Mouse (Mus musculus) cerebellum, postnatal 4 days (tissue): ENCODE measurements at regions not wholly inside any gene's neighbourhood (a gene's known extent, or its start where the extent isn't known, plus 50 kb on each side); places are given as distances from the start of the nearest gene placed in this dataset.

Experiments
- DNase-seq, 2 experiments: peaks; one replicate each; pipeline ENCODE4 v3.0.0; 2022; ENCODE audit warnings: low spot score in 2 of 2, mixed read lengths in 1 of 2

DNA sequence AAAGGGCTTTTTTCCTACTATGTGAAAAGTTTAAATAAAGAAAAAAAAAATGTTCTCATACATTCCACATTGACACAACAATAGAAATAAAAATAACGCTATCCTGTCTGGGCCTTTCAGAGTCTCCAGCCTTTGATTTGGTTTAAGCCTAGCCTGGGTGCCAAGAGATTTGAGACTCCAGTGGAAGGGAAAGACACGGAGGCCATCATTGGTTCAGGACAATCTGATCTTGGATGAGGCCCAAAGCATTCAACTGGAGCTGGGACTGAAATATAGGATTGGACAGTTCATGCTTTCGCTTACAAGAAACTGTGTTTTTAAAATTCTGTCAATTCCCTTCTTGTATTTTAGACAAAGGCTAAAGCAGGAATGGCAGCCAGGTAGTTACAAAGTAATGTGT, 294.7 kb upstream of the Cited2 start:
- DNase-seq: peak in 1 of 2 experiments; percentile 9

DNA sequence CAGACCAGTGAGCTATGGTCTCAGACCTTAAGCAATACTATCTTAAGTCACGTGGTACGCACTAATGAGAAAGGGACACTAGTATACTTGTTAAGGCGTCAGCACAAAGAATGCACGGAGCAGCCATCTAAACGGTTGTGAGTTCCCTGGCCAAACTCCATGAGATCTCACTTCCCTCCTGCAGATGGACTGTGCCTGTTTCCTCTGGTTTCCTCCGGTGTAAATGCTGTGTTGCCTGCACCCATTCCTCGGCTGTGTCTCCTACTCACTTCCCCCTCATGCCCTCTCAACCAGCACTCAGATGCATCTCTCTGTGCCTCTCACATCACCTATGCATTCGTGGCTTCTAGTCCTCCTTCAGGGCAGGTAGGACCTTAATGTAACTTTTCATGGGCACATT, 291.9 kb upstream of the Cited2 start:
- DNase-seq: no peak

DNA sequence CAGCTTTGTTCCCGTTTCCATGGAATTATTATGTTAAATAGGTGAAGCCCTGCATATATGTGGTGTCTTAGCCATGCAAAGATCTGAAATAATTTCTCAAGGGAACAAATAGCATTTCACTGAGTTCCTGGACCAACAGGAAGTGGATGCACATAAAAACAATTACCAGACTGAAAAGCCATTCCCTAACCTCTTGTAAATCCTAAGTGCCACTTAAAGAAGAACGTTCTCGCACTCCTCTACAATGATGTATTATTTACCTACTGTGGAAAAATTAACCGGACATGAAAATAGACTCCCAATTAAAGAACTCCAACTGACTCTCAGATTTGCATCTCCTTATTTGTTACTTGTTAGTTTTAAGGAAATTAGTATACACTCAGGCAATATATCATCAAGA, 288.9 kb upstream of the Cited2 start:
- no peak for DNase-seq

DNA sequence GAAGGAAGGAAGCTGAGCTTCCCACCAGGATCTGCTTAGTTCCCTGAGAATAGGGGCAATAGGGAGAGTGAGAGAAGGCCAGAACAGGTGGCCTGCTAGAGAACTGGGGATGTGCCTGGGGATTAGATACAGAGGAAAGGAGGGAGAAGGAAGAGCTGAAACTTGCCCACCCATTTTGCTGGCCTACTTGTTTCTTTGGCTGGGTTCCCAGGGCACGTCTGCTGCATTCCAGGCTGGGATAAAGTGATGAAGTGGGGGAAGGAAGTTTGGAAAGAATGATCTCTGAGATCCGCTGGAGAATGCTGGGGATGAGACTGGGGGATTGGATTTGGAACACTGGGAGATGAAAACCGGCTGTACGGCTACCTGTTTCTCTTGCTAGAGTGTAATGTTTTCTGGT, 272.8 kb upstream of the Cited2 start:
- DNase-seq: no peak

DNA sequence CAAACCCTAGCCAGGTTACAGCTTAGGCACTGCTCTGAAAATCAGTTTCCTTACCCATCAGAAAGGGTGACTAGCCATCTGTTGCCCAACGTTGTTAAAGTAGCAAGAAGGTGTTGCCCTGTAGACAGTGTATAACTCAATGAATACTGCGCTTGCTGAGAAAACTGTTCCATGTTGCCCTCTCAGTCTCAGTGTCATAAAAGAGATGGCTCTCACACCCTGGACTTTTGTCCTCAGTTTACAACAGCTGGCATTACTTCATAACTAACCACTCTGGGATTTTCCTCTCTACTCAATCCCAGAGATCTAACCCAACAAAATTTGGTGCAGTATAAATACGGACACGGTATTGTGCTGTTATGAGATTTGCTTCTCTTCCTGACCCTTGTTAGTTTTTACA, 252.1 kb upstream of the Cited2 start:
- DNase-seq: no peak

DNA sequence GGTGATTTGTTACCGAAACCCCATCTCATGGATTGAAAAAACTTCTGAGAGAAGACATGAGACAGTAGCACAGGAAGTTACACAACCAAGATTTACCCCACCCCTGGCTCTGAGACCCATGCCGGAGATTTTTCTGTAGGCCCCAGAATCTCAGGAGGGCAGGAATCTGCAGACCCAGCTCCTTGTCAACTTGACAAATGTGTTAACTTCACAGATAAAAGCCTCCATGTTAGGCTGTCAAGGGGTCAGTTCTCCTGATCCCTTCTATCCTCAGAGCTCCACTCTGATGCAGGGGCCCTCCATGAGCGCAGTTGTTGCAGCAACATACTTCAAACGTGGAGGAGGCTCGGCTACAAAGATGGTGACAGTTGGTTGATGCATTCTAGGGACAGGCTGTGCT, 250.5 kb upstream of the Cited2 start:
- no peak for DNase-seq

DNA sequence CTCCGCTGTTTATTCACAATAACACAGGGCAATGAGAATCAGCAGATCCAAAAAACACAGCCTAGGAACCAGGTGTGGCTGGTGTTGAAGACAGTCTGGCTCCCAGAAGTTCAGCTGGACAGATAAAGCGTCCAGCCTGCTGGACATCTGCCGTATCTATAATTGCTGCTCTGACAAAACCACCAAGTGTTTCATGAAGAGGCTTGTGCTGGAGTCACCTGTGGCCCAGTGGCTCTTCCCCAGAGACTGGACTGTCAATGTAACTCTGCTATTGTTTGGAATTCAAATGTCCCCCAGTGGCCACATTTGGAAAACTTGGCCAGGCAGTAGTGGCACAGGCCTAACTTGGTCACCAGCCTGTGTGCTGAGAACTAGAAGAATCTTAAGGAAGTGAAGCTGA, 247.0 kb upstream of the Cited2 start:
- DNase-seq: no peak

DNA sequence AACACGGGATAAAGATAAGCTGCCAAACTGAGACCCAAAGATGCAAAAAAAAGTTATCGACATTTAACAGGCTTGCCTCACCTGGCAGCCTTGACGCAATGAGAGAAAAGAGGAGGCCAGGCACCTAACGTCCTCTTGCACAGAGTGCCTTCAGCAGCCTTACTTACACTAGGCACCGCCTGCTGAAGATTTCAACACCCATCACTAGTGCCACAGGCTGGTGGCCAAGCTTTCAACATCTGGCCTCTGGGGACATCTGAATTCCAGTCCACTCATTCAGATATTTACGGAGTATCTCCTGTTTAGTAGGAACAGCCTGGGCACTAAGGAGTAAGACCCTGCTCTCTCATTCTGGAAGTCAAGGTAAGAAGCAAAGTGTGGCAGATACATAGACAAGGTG, 246.3 kb upstream of the Cited2 start:
- DNase-seq: no peak

DNA sequence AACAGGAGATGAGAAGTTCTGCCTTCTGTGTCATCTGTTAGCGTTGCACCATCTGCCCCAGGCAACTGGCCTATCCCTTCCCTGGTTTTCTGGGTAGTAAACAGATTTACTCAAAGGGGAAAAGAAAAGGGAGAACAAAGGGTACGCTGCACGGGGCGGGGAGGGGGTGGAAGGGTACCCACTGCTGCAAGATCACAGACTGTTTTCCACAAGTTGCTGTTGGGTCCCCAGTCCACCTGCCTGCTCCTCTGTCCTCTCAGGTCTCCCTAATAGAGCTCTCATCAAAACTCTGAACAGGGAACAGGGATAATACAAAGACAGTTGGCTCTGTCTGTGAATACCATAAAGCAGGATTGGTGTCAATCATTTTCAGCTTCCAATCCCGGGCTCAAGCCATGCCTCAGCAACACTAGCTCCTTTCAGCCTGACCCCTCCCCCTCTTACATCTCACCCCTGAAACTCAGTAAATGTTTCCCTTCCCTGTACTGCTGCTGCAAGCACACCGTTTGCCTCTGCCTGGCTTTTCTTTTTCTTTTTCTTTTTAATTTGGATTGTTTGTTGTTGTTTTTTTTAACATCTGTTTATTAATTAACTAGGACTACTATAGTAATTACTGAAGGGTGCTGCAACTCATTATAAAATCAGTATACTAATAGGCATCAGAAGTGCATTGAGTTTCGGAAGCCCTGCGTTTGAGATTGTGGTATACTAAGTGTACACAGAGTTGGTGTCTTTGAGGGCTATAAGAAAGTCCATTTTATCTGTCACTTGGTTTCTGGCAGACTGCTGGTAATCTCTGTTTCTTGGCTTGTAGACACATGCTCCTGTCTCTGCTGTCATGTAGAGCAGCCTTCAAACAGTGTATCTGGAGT, 244.0 kb upstream of the Cited2 start:
- DNase-seq: peak in 1 of 2 experiments; percentile 7

DNA sequence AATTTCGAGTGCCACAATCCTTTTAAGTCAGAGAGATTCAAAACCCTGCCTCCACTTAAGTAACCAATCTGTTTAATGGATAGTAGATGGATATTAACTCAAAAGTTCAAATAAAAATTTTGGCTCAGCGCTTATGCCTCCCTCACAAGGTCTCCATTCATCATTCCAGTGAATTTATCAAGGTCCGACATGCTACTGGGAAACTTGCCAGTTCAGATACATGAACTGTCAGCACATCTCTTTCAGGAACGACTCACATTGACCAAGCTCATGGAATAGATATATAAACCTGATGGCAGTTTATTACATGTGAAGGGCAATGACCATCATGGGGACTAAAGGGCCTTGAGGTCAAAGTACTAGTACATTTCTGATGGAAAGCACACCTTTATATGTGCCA, 240.3 kb upstream of the Cited2 start:
- DNase-seq: no peak

DNA sequence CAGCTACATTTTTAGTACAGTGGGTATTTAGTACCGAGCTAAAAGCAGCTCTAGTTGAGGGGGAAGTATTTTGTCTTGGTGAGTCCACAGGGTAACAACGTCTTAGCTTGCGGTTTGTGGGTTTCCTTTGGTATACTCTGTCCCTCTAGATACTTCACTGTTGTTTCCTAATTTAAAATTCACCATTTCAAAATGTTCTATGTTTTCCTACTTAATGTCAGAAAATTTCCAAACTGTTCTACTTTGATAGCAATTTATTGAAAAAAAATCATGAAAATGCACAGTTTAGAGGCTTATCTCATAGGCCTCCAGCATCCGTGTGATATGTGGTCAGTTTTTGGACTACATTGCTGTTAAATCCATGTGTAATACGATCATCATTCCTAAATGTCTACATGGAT, 238.0 kb upstream of the Cited2 start:
- no peak for DNase-seq

DNA sequence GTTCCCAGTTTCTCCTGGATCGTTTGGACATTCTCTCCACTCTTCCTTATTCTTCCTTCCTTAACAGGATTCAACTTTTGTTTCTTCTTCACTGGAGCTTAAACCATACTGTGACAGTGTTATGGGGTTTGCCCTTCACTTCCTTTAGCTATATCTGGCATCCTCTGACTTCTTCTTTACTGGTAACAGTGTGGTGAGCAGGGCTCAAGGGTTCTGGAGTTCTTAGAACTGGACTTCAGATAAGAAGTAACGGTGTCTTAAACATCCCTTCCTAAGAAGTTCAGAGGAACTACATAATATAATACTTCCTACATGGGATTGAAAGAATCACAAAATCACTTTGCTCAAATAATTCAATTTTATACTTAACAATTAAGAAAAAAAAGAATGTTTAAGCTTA, 237.5 kb upstream of the Cited2 start:
- DNase-seq: no peak

DNA sequence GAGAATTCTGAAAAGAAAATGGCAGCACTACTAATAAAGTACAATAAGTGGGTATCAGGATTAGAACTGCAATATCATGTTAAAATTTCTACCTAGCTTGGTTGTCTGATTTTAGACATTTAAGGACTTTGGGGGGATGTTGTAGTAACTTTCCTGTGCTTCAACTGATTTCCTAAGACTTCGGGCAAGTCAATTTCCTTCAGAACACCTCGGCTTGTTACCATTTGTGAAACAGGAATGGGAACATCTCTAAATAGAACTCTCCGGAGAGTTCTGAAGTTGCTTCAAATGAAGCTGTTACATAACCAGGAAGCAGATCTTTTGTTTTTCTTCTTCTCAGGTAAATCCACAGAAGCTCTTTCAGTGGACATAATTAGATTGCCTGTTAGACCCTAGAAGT, 237.0 kb upstream of the Cited2 start:
- DNase-seq: no peak

DNA sequence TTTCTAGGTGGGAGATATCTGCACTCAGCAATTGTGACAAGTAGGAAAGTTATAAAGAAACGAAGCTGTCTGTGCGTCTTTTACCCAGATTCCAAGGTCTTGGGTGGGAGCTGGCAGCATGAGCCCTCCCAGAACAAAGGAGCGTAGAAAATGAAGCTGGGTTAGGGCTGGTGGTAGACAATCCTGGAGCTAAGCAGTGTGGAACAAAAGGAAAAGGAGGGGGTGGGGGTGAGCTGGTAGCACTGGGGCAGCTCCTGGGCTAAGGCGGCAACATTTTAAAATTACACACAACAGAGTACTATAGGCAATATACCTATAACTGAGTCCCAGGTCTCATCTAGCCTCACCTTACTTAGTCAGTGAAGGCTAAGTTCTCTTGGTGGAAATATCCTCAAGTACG, 235.6 kb upstream of the Cited2 start:
- no peak for DNase-seq

DNA sequence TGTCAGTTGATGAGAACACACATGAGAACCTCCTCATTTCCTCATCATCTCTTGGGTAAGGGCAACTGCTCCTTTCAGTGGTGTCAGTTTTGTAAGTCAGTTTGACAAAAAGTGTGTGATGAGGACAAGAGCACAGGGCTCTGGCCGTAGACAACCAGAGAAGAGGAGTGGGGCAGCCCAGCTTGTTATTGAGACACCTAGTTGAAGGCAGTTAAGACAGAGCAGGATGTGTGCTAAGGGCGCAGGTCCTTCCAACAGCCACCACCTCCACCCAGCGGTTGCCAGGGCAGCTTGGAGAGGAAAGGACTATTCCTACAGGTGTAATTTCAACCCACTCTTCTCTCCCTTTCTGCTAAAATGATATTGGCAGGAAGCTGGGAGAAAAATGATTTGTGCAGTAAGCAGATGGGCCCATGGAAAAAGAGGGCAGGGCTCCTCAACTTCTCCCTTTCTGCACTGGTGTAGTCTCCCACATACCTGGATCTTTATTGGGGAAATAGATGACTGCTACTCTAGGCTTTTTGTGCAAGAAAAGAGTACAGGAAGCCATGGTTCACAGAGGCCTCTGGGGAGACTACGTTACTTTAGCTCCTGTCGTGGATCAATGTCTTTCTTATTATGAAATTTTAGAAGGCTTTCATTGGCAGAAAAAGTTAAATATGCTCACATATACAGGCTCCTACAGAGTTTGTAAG, 231.3 kb upstream of the Cited2 start:
- no peak for DNase-seq

DNA sequence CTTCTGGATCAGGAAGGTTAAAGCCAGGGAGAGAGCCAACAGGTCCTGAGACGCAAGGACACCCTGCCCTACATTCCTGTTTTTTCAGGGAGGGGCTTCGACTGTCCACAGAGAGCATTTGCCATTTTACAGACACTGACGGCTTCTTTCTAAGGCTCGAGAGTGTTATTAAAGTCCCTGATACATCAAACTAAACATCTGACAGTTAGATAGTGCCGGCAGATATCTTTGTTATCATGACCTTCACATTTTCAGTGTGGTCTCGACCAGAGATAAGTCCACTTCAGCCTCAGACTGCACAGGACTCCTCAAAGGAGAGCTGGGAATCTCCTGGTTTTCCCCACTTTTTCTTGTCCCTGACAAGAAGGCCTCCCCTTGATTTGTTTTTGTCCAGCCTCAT, 229.9 kb upstream of the Cited2 start:
- no peak for DNase-seq

DNA sequence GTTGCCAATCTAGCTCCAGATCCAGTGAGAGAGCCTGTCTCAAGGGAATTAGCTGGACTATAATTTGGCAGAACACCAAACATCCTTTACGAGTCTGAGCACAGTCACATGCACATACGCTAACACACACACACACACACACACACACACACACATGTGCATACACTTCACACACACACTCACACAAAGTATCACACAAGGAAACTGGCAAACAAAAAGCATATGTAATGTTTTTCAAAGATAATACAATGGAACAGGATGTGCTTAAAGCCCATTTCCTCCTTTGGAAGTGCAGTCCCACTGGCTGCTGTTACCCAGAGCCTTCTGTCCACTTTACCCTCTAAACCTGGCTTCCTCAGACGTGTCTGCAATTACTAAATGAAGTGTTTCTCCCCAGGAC, 226.2 kb upstream of the Cited2 start:
- DNase-seq: no peak

DNA sequence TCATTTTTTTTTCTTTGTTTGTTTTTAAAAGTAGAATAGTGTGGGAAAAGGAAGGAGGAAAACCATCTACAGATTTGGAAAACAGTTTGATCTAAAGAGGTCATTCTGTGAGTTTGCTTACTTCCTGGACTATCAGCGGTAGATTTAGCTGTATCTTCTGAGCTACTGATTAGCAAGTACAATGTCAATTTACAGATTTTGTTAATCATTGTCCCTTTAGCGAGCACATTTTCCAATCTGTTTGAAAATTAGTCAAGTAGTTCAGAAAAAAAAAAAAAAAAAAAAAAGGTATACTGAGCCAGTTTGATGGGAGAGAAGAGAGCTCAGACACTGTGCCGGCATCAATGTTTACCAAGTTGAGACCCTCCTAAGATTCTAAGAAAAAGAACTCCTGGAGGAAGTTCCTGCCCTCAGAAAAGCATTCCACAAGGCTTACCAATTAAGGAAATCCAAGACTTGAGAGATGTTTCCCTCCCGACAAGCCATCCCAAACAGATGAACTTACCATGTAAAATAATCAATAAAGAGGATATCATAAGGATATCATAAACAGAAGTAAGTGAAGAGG, 212.3 kb upstream of the Cited2 start:
- DNase-seq: no peak

DNA sequence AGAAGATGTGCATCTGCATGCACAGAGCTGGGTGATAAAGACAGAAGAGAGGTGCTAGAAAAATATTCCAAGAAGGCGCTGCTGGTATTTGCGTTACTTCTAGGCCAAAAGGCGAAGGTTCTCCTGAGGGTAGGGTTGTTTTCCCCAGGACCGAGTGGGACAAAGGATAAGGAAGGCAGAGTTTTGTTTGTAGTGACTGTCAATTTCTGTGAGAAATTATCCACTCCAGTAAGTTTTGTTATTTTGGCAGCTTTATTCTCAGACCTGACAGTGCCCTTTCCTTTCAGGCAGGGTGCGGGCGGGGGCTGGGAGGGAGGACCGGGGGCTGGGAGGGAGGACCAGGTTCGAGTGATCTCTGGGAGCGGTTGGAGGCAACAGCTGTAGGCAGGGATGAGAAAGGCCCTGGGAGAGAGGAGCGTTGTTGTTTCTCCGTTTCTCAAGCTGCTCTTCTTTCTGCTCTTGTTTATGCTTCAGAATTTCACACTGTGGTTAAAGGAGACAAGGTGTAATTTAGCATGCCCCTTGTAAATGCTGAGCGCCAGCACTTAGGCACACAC, 211.2 kb upstream of the Cited2 start:
- DNase-seq: no peak

DNA sequence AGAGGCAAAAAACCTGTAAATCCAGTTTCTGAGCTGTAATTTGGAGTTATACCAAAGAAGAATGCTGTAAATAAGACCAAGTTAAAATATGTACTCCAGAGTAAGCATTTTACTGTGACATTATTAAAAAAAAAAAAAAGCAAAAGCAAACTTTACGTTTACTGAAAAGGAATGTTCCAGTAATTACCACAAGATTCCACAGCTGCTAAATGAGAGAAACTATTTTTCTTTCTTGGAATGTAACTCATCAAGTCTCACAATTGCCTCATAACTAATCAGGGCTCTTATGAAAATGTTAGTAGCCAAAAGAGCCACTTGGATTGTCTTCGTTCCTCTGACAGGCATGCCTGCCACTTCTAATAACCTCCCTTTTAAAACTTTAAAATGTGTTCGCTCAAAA, 210.5 kb upstream of the Cited2 start:
- DNase-seq: no peak

DNA sequence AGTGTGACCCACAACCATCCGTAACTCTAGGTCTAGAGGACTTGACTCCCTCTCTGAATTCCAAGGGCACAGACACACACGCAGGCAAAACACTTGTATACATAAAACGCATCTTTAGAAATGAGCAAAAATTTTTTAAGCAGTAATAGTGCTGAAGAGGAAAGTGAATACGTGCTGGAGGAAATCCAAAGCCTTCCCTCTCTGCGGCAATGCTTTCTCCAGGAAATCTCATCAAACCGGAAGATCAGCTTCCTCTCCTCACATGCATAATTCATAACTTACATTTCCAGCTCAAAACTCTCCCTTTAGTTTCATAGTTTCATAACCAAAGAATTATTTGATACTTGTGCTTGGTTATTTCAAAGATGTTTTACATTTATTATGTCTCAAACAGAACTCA, 209.3 kb upstream of the Cited2 start:
- DNase-seq: no peak

DNA sequence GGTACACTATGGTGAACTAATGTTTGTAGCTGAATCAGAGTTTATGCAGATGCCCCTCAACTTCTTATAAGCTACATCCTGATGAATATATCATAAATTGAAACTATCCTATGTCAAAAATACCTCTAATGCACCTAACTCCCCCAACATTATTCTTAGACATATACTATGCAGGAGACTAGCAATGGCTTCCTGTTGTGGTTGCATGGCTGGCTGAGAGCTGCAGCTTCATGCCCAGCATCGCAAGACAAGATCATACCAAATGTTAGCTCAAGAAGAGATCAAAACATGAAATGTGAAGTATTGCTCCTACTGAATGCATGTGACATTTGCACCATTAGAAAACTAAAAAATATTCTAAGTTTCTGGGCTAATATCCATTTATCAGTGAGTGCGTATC, 206.9 kb upstream of the Cited2 start:
- no peak for DNase-seq
